Mouse (Mus musculus): ENCODE measurements around the gene Spindoc. TPM values are rescaled to one million over a fixed set of nuclear protein-coding genes. Genes with fewer than 3 reads are reported as not detected.

The Spindoc gene
- polyA plus RNA-seq, 1 experiment from 2014 or later: 8.2 TPM

Other genes with a start within 250 kb of the Spindoc start
- 63.3 to 78.4 TPM (median 68.3 TPM) in 3 replicates for gene Otub1, start 176.7 kb downstream of the Spindoc start, polyA plus RNA-seq (2018)
- gene Cox8a, start 165.4 kb downstream of the Spindoc start, polyA plus RNA-seq (2018): 220 to 440 TPM (median 391 TPM) in 3 replicates
- gene Naa40, start 141.8 kb downstream of the Spindoc start, polyA plus RNA-seq (2018): 17.5 to 29.1 TPM (median 25.8 TPM) in 3 replicates
- gene Rcor2, start 115.7 kb downstream of the Spindoc start, polyA plus RNA-seq (2018): 0.52 to 0.81 TPM (median 0.66 TPM) in 3 replicates
- 28.6 to 40.1 TPM (median 35.7 TPM) in 3 replicates for gene Mark2, start 41.1 kb downstream of the Spindoc start, polyA plus RNA-seq (2018)
- 0.88 to 2.2 TPM (median 1.2 TPM) in 3 replicates for gene 2700081O15Rik, start 34.6 kb upstream of the Spindoc start, polyA plus RNA-seq (2018)
- gene Rtn3, start 100.3 kb upstream of the Spindoc start, polyA plus RNA-seq (2018): 188 to 302 TPM (median 240 TPM) in 3 replicates
- gene Atl3, start 111.0 kb upstream of the Spindoc start, polyA plus RNA-seq (2018): 30.6 to 48.9 TPM (median 46.4 TPM) in 3 replicates
- 3.0 to 6.9 TPM (median 4.9 TPM) in 3 replicates for gene Pla2g16, start 174.5 kb upstream of the Spindoc start, polyA plus RNA-seq (2018)
- gene Lgals12, start 224.2 kb upstream of the Spindoc start, polyA plus RNA-seq (2018): not detected in 3 replicates
- gene Hrasls5, start 229.5 kb upstream of the Spindoc start, polyA plus RNA-seq (2018): not detected in 3 replicates

Data from macrophage (primary cell).